Mouse (Mus musculus): Measurements from ENCODE around the gene Zfp827.

Zfp827 gene

GRCm38 (mm10) chr8:79027977-79028487 lies at the start of gene Zfp827:
Gene Zfp827 (plus strand): TSS chr8:79028437.
- CTCF ChIA-PET, result interaction anchor here (0.6 to 0.9 kb wide), 3 partner anchors 68 to 238 kb away, joined by 3 to 9 read pairs (median 6); no protein-coding TSS in a partner anchor

- CTCF ChIA-PET, result no interaction called here
These were observed 23.9 kb upstream of the Zfp827 start for GRCm38 (mm10) chr8:79004341-79004740.

- CTCF ChIA-PET, result interaction anchor here (0.7 kb wide), 1 partner anchor 23 kb away, joined by 7 read pairs; no protein-coding TSS in a partner anchor
These were observed 13.2 kb upstream of the Zfp827 start for GRCm38 (mm10) chr8:79015061-79015460.

- CTCF ChIA-PET, result no interaction called here
These were observed 12.2 kb upstream of the Zfp827 start for GRCm38 (mm10) chr8:79016076-79016475.

GRCm38 (mm10) chr8:79016583-79016982 lies 11.7 kb upstream of the Zfp827 start:
- CTCF ChIA-PET, result no interaction called here

- CTCF ChIA-PET, result no interaction called here
These were observed 4.3 kb upstream of the Zfp827 start for GRCm38 (mm10) chr8:79023922-79024321.

GRCm38 (mm10) chr8:79027319-79027718 lies 918 bp upstream of the Zfp827 start:
- CTCF ChIA-PET, result no interaction called here

GRCm38 (mm10) chr8:79028541-79029395 lies 531 bp downstream of the Zfp827 start:
- CTCF ChIA-PET, result interaction anchor here (0.6 to 0.9 kb wide), 5 partner anchors 12 to 338 kb away, joined by 3 to 9 read pairs (median 6); no protein-coding TSS in a partner anchor

GRCm38 (mm10) chr8:79029396-79030325 lies 1.4 kb downstream of the Zfp827 start:
- CTCF ChIA-PET, result interaction anchor here (0.6 kb wide), 3 partner anchors 12 to 337 kb away, joined by 3 to 9 read pairs (median 3); no protein-coding TSS in a partner anchor

GRCm38 (mm10) chr8:79030326-79031265 lies 2.4 kb downstream of the Zfp827 start:
- CTCF ChIA-PET, result interaction anchor here (0.6 kb wide), 1 partner anchor 258 kb away, joined by 3 read pairs; no protein-coding TSS in a partner anchor

- CTCF ChIA-PET, result interaction anchor here (0.6 kb wide), 1 partner anchor 22 kb away, joined by 7 read pairs; no protein-coding TSS in a partner anchor
These were observed 9.3 kb downstream of the Zfp827 start for GRCm38 (mm10) chr8:79037532-79037931.

GRCm38 (mm10) chr8:79037991-79038390 lies 9.8 kb downstream of the Zfp827 start:
- CTCF ChIA-PET, result interaction anchor here (0.6 kb wide), 1 partner anchor 23 kb away, joined by 7 read pairs; no protein-coding TSS in a partner anchor

GRCm38 (mm10) chr8:79041429-79041828 lies 13.2 kb downstream of the Zfp827 start:
- CTCF ChIA-PET, result no interaction called here

- CTCF ChIA-PET, result no interaction called here
These were observed 14.0 kb downstream of the Zfp827 start for GRCm38 (mm10) chr8:79042252-79042651.

GRCm38 (mm10) chr8:79044673-79045072 lies 16.4 kb downstream of the Zfp827 start:
- CTCF ChIA-PET, result no interaction called here

- CTCF ChIA-PET, result no interaction called here
These were observed 18.4 kb downstream of the Zfp827 start for GRCm38 (mm10) chr8:79046659-79047058.

- CTCF ChIA-PET, result no interaction called here
These were observed 20.3 kb downstream of the Zfp827 start for GRCm38 (mm10) chr8:79048388-79049005.

GRCm38 (mm10) chr8:79054222-79054621 lies 26.0 kb downstream of the Zfp827 start:
- CTCF ChIA-PET, result no interaction called here

GRCm38 (mm10) chr8:79057179-79057578 lies 28.9 kb downstream of the Zfp827 start:
- CTCF ChIA-PET, result no interaction called here

- CTCF ChIA-PET, result no interaction called here
These were observed 31.1 kb downstream of the Zfp827 start for GRCm38 (mm10) chr8:79059361-79059760.

Data from spleen, embryonic (tissue).